ENCODE assay signal across 9 mouse cellular contexts in the genomic region with DNA sequence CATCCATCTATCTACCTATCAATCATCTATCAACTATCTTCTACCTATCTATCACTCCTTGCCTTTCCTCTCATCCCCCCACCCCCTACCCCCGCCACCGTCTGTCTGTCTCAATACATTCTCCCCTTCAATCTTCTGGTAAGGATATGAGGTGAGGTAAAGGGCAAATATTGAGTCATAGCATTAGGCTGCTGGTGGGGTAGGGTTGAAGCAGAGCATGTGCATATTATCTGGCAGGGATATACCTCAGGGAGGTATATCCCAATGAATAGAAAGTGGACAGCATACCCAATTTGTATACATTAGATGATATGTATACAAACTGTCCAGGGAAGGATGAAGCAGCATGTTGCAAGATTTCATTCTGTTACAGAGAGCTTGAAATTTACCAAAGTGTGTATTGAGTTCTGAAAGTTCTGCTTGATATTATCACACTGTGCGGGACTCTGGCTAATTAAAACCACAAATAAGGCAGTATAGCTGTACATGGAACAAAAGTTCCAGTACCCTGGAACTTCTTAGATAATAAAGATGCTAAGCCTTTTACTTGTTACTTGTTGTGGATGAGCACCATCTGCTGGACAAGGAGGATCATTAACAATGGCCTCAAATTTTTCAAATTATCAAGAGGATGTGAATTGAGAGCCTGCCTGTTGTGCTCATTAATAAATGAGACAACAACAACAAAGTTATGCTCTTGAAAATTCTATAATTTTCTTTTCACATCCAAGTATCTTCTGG.
DNase-seq lines count a peak whose midpoint lies in the region; ATAC-seq and TF ChIP-seq lines count a peak whose summit lies in the region.
"Had no signal": no experiment of that assay in that cellular context is flagged by ENCODE, and none has a peak within 500 bp of the region (broad histone marks: within the 10 kb centered on the region; RNA-seq: fewer than 3 reads in every experiment).

No protein-coding gene starts in this region.

- no peak overlapping the region for H3K4me3 ChIP-seq in cerebellum, adult 2 months (replicated peaks; ENCODE audit: insufficient read depth, low read depth, low read length)
- H3K4me3 ChIP-seq in lung, postnatal 0 days (ENCODE audit: low read depth, low read length): no peak overlapping the region
- no peak overlapping the region for H3K4me3 ChIP-seq in lung, adult 2 months (replicated peaks; ENCODE audit: extremely low read depth, low read depth, low read length)
- H3K4me3 ChIP-seq in hindbrain, embryonic 14.5 days (replicated peaks; ENCODE audit: low read length): no peak overlapping the region
- H3K4me3 ChIP-seq: lung, embryonic 15.5 days had no signal

- no peaks in the 10 kb centered on the region for H3K36me3 ChIP-seq in lung, postnatal 0 days (ENCODE audit: insufficient read depth, low read length)
- no peaks in the 10 kb centered on the region for H3K36me3 ChIP-seq in hindbrain, embryonic 14.5 days (replicated peaks; ENCODE audit: control insufficient read depth, insufficient read depth)
- H3K36me3 ChIP-seq: lung, embryonic 15.5 days had no signal

- TF ChIP-seq POLR2A in cerebellum, adult 2 months (IDR thresholded peaks at IDR 0.05; ENCODE audit: borderline replicate concordance, insufficient read depth, low read length): no peak
- TF ChIP-seq POLR2A in lung, adult 2 months (IDR thresholded peaks at IDR 0.05; ENCODE audit: borderline replicate concordance, extremely low read depth, low read depth, low read length): no peak

- ATAC-seq in lung, postnatal 0 days: no peak
- ATAC-seq in hindbrain, embryonic 14.5 days (ENCODE audit: low FRiP score): peak; percentile 62; the same call in 1 of the 2 replicates

- no peaks in the 10 kb centered on the region for H3K4me1 ChIP-seq in cerebellum, adult 2 months (ENCODE audit: control insufficient read depth, insufficient read depth, low read length)
- H3K4me1 ChIP-seq in lung, postnatal 0 days (ENCODE audit: insufficient read depth, low read depth, low read length): no peaks in the 10 kb centered on the region
- H3K4me1 ChIP-seq in lung, adult 2 months (ENCODE audit: control insufficient read depth, insufficient read depth, low read length): no peaks in the 10 kb centered on the region
- no peaks in the 10 kb centered on the region for H3K4me1 ChIP-seq in hindbrain, embryonic 14.5 days (replicated peaks; ENCODE audit: control insufficient read depth, insufficient read depth, low read length)
- H3K4me1 ChIP-seq: lung, embryonic 15.5 days had no signal

- no peaks in the 10 kb centered on the region for H3K27me3 ChIP-seq in cerebellum, adult 2 months (ENCODE audit: control insufficient read depth, insufficient read depth, low read length)
- H3K27me3 ChIP-seq in lung, postnatal 0 days (replicated peaks; ENCODE audit: insufficient read depth, low read length): no peaks in the 10 kb centered on the region
- no peaks in the 10 kb centered on the region for H3K27me3 ChIP-seq in hindbrain, embryonic 14.5 days (ENCODE audit: control insufficient read depth, insufficient read depth, low read length)
- H3K27me3 ChIP-seq: lung, embryonic 15.5 days had no signal

- no peaks in the 10 kb centered on the region for H3K9me3 ChIP-seq in lung, postnatal 0 days (ENCODE audit: low read length)
- H3K9me3 ChIP-seq in hindbrain, embryonic 14.5 days (ENCODE audit: control insufficient read depth, low read length): no peaks in the 10 kb centered on the region
- H3K9me3 ChIP-seq: lung, embryonic 15.5 days had no signal

- peak in 1 of 2 experiments; percentile 16 for DNase-seq in cerebellum, adult 2 months
- DNase-seq in cerebellum, adult 11-12 months: no peak
- DNase-seq in lung, postnatal 0 days (ENCODE audit: low spot score): peak; percentile 65
- no peak for DNase-seq in lung, adult 2 months
- DNase-seq in hindbrain, embryonic 14.5 days (ENCODE audit: low spot score): peak; percentile 83
- DNase-seq in retina, adult 2 months (ENCODE audit: low read depth, low spot score): peak; percentile 28
- DNase-seq in thymus, postnatal 25 days: no peak
- no peak for DNase-seq in layer of hippocampus, adult 9-11 months

- TF ChIP-seq CTCF in cerebellum, adult 2 months (IDR thresholded peaks at IDR 0.05; ENCODE audit: borderline replicate concordance, insufficient read depth, low read depth, low read length): peak; percentile 20; the same call in 1 of the 2 replicates
- TF ChIP-seq CTCF in lung, postnatal 0 days (IDR thresholded peaks at IDR 0.05): peak; percentile 65
- no peak for TF ChIP-seq CTCF in lung, adult 2 months (IDR thresholded peaks at IDR 0.05; ENCODE audit: insufficient read depth, low read length)

- H3K4me2 ChIP-seq in lung, postnatal 0 days (replicated peaks; ENCODE audit: low read depth, low read length): no peak overlapping the region
- no peak overlapping the region for H3K4me2 ChIP-seq in hindbrain, embryonic 14.5 days (replicated peaks)
- H3K4me2 ChIP-seq: lung, embryonic 15.5 days had no signal

- 67% methylated on average over 3 of the region's 3 CpGs for WGBS in cerebellum, adult 2 months
- 47% methylated on average over 3 of the region's 3 CpGs for WGBS in lung, postnatal 0 days
- WGBS in lung, adult 2 months: 46% methylated on average over 3 of the region's 3 CpGs
- WGBS in hindbrain, embryonic 14.5 days: 73% methylated on average over 3 of the region's 3 CpGs

- H3K27ac ChIP-seq in cerebellum, adult 2 months (ENCODE audit: insufficient read depth, low read length): no peak overlapping the region
- H3K27ac ChIP-seq in lung, postnatal 0 days (ENCODE audit: low read length): no peak overlapping the region
- no peak overlapping the region for H3K27ac ChIP-seq in hindbrain, embryonic 14.5 days
- H3K27ac ChIP-seq: lung, embryonic 15.5 days had no signal

- H3K9ac ChIP-seq in lung, postnatal 0 days (replicated peaks; ENCODE audit: low read depth): no peak overlapping the region
- no peak overlapping the region for H3K9ac ChIP-seq in hindbrain, embryonic 14.5 days
- H3K9ac ChIP-seq: lung, embryonic 15.5 days had no signal

- TF ChIP-seq EP300 in lung, postnatal 0 days (IDR thresholded peaks at IDR 0.05): no peak

Comparison
In these comparisons a context has a peak if more than half of its experiments do, and no peak if none do; other contexts are left out.
1. DNase-seq: peak in lung, postnatal 0 days (single experiment), hindbrain, embryonic 14.5 days (single experiment) and retina, adult 2 months (single experiment); none in cerebellum, adult 11-12 months (single experiment), lung, adult 2 months (single experiment), thymus, postnatal 25 days (single experiment) and layer of hippocampus, adult 9-11 months (single experiment).